Mouse (Mus musculus): ENCODE measurements at regions not wholly inside any gene's neighbourhood (a gene's known extent, or its start where the extent isn't known, plus 50 kb on each side); places are given as distances from the start of the nearest gene placed in this dataset.

- no peak for DNase-seq (ENCODE audit: low spot score in 2 of 2)
- intact Hi-C loops (cut with DNase I) = no loop called here
Measured at GRCm38 (mm10) chr2:137643269-137644055, 527.0 kb upstream of the Jag1 start.

- no peak for DNase-seq (ENCODE audit: low spot score in 2 of 2)
- intact Hi-C loops (cut with DNase I) = no loop called here
Measured at GRCm38 (mm10) chr2:137635019-137635621, 518.7 kb upstream of the Jag1 start.

GRCm38 (mm10) chr2:137616637-137617036, 500.2 kb upstream of the Jag1 start:
- DNase-seq (ENCODE audit: low spot score in 2 of 2) = no peak

GRCm38 (mm10) chr2:137613791-137614190, 497.3 kb upstream of the Jag1 start:
- no peak for DNase-seq (ENCODE audit: low spot score in 2 of 2)
- intact Hi-C loops (cut with DNase I) = no loop called here

More at GRCm38 (mm10) chr2:137616637-137617036, 500.2 kb upstream of the Jag1 start:
- intact Hi-C loops (cut with DNase I) = no loop called here

GRCm38 (mm10) chr2:137608506-137608905, 492.1 kb upstream of the Jag1 start:
- no peak for DNase-seq (ENCODE audit: low spot score in 2 of 2)
- intact Hi-C loops (cut with DNase I) = no loop called here

- DNase-seq (ENCODE audit: low spot score in 2 of 2) = no peak
- intact Hi-C loops (cut with DNase I) = no loop called here
Measured at GRCm38 (mm10) chr2:137598136-137598535, 481.7 kb upstream of the Jag1 start.

- no peak for DNase-seq (ENCODE audit: low spot score in 2 of 2)
- intact Hi-C loops (cut with DNase I) = no loop called here
Measured at GRCm38 (mm10) chr2:137594509-137594908, 478.1 kb upstream of the Jag1 start.

GRCm38 (mm10) chr2:137591551-137591950, 475.1 kb upstream of the Jag1 start:
- intact Hi-C loops (cut with DNase I) = no loop called here

GRCm38 (mm10) chr2:137581491-137581890, 465.0 kb upstream of the Jag1 start:
- DNase-seq (ENCODE audit: low spot score in 2 of 2) = no peak
- intact Hi-C loops (cut with DNase I) = no loop called here

More at GRCm38 (mm10) chr2:137591551-137591950, 475.1 kb upstream of the Jag1 start:
- no peak for DNase-seq (ENCODE audit: low spot score in 2 of 2)

GRCm38 (mm10) chr2:137575750-137576149, 459.3 kb upstream of the Jag1 start:
- no peak for DNase-seq (ENCODE audit: low spot score in 2 of 2)
- intact Hi-C loops (cut with DNase I) = no loop called here

- no peak for DNase-seq (ENCODE audit: low spot score in 2 of 2)
- intact Hi-C loops (cut with DNase I) = no loop called here
Measured at GRCm38 (mm10) chr2:137574845-137575449, 458.5 kb upstream of the Jag1 start.

- intact Hi-C loops (cut with DNase I) = no loop called here
- DNase-seq (ENCODE audit: low spot score in 2 of 2) = no peak
Measured at GRCm38 (mm10) chr2:137571146-137571545, 454.7 kb upstream of the Jag1 start.

GRCm38 (mm10) chr2:137566619-137567018, 450.2 kb upstream of the Jag1 start:
- no peak for DNase-seq (ENCODE audit: low spot score in 2 of 2)
- intact Hi-C loops (cut with DNase I) = no loop called here

- no peak for DNase-seq (ENCODE audit: low spot score in 2 of 2)
- intact Hi-C loops (cut with DNase I) = no loop called here
Measured at GRCm38 (mm10) chr2:137564064-137564624, 447.7 kb upstream of the Jag1 start.

- DNase-seq (ENCODE audit: low spot score in 2 of 2) = no peak
- intact Hi-C loops (cut with DNase I) = no loop called here
Measured at GRCm38 (mm10) chr2:137560366-137560765, 443.9 kb upstream of the Jag1 start.

GRCm38 (mm10) chr2:137553871-137554270, 437.4 kb upstream of the Jag1 start:
- DNase-seq (ENCODE audit: low spot score in 2 of 2) = no peak
- intact Hi-C loops (cut with DNase I) = no loop called here

GRCm38 (mm10) chr2:137536581-137536980, 420.1 kb upstream of the Jag1 start:
- no peak for DNase-seq (ENCODE audit: low spot score in 2 of 2)
- intact Hi-C loops (cut with DNase I) = no loop called here

GRCm38 (mm10) chr2:137516271-137516670, 399.8 kb upstream of the Jag1 start:
- intact Hi-C loops (cut with DNase I) = no loop called here
- no peak for DNase-seq (ENCODE audit: low spot score in 2 of 2)

- no peak for DNase-seq (ENCODE audit: low spot score in 2 of 2)
- intact Hi-C loops (cut with DNase I) = no loop called here
Measured at GRCm38 (mm10) chr2:137515043-137515442, 398.6 kb upstream of the Jag1 start.

- DNase-seq (ENCODE audit: low spot score in 2 of 2) = no peak
- intact Hi-C loops (cut with DNase I) = no loop called here
Measured at GRCm38 (mm10) chr2:137513895-137514506, 397.6 kb upstream of the Jag1 start.

All from left cerebral cortex, postnatal 36 days (tissue).